Mouse (Mus musculus): ENCODE results near the gene Gm20830. TPM values are rescaled to one million over a fixed set of nuclear protein-coding genes. Genes with fewer than 3 reads are reported as not detected.
"Not testable (repeated sequence)": the region's sequence is repeated elsewhere in the genome, so short reads cannot be mapped to it uniquely, and the experiment has no call there.

Gene Gm20830
- polyA plus RNA-seq (2012; rRNA removed) = not detected in 2 replicates

- H3K36me3 ChIP-seq (ENCODE audit: control insufficient read depth, insufficient read depth, low read length); H3K4me3 ChIP-seq (ENCODE audit: insufficient read depth, low read depth, low read length); DNase-seq; H3K27ac ChIP-seq (ENCODE audit: insufficient read depth, low read depth, low read length); H3K27me3 ChIP-seq (replicated peaks; ENCODE audit: control insufficient read depth, insufficient read depth, low read length); H3K4me1 ChIP-seq (ENCODE audit: control insufficient read depth, insufficient read depth, low read length): not testable (repeated sequence)
- WGBS = 27% methylated on average over 3 of the region's 3 CpGs
Measured at GRCm38 (mm10) chrY:6918182-6918581, at the start of gene Gm20830. TSS of gene Gm20830 (minus strand) at chrY:6918282.

Other genes with a start within 250 kb of the Gm20830 start
- not detected in 2 replicates for gene Gm21719, start 235.4 kb downstream of the Gm20830 start, polyA plus RNA-seq (2012; rRNA removed)